ENCODE assay signal across 9 mouse cellular contexts in genomic region chr14:33247623-33248022, GRCm38 (mm10). TPM values are rescaled to one million over a fixed set of nuclear protein-coding genes. Genes with fewer than 3 reads are reported as not detected.
A peak's percentile ranks its signal among the peaks of the same experiment; 100 is the strongest.
DNase-seq lines count a peak whose midpoint lies in the region; ATAC-seq and TF ChIP-seq lines count a peak whose summit lies in the region.
"Had no signal": no experiment of that assay in that cellular context is flagged by ENCODE, and none has a peak within 500 bp of the region (broad histone marks: within the 10 kb centered on the region; RNA-seq: fewer than 3 reads in every experiment).

No protein-coding gene starts in this region.

- H3K27me3 ChIP-seq in hindbrain, postnatal 0 days (ENCODE audit: insufficient read depth, low read length), result no peaks in the 10 kb centered on the region
- no peaks in the 10 kb centered on the region for H3K27me3 ChIP-seq in hindbrain, embryonic 16.5 days (replicated peaks; ENCODE audit: control insufficient read depth, insufficient read depth, low read length)
- H3K27me3 ChIP-seq in heart, postnatal 0 days (ENCODE audit: control insufficient read depth, insufficient read depth, low read length), result peaks cover 16% of the 10 kb centered on the region; the same call in 1 of the 2 replicates
- H3K27me3 ChIP-seq in limb, embryonic 10.5 days (ENCODE audit: low read depth, poor library complexity, severe bottlenecking), result peaks cover 29% of the 10 kb centered on the region
- no peaks in the 10 kb centered on the region for H3K27me3 ChIP-seq in intestine, postnatal 0 days (replicated peaks; ENCODE audit: control insufficient read depth, insufficient read depth, low read length)

- peaks cover 13% of the 10 kb centered on the region for H3K4me1 ChIP-seq in hindbrain, postnatal 0 days (ENCODE audit: insufficient read depth, low read length)
- peaks cover 10% of the 10 kb centered on the region for H3K4me1 ChIP-seq in hindbrain, embryonic 16.5 days (ENCODE audit: control insufficient read depth, insufficient read depth, low read depth, low read length)
- peaks cover 23% of the 10 kb centered on the region for H3K4me1 ChIP-seq in heart, postnatal 0 days (ENCODE audit: control insufficient read depth, insufficient read depth)
- peaks cover 48% of the 10 kb centered on the region for H3K4me1 ChIP-seq in limb, embryonic 10.5 days
- no peaks in the 10 kb centered on the region for H3K4me1 ChIP-seq in intestine, postnatal 0 days (replicated peaks; ENCODE audit: control insufficient read depth, insufficient read depth, low read length)

- no peaks in the 10 kb centered on the region for H3K36me3 ChIP-seq in hindbrain, postnatal 0 days (ENCODE audit: insufficient read depth, low read length)
- H3K36me3 ChIP-seq in hindbrain, embryonic 16.5 days (ENCODE audit: control insufficient read depth, insufficient read depth, low read length), result no peaks in the 10 kb centered on the region
- no peaks in the 10 kb centered on the region for H3K36me3 ChIP-seq in heart, postnatal 0 days (replicated peaks; ENCODE audit: control insufficient read depth, insufficient read depth, low read length)
- no peaks in the 10 kb centered on the region for H3K36me3 ChIP-seq in limb, embryonic 10.5 days
- no peaks in the 10 kb centered on the region for H3K36me3 ChIP-seq in intestine, postnatal 0 days (ENCODE audit: control insufficient read depth, insufficient read depth)
- H3K36me3 ChIP-seq: neural tube, embryonic 13.5 days had no signal

- peak; percentile 40 for DNase-seq in hindbrain, postnatal 0 days (ENCODE audit: low spot score)
- DNase-seq in adipocyte (ENCODE audit: low spot score), result peak; percentile 89
- peak; percentile 24 for DNase-seq in embryo, embryonic 9.5 days (ENCODE audit: extremely low spot score)
- DNase-seq in heart, postnatal 0 days (ENCODE audit: low spot score), result no peak
- DNase-seq in limb, embryonic 10.5 days (ENCODE audit: low spot score), result no peak
- peak; percentile 29 for DNase-seq in ovary, postnatal 14 days (ENCODE audit: low spot score)

- no peak for ATAC-seq in hindbrain, postnatal 0 days
- no peak for ATAC-seq in hindbrain, embryonic 16.5 days
- ATAC-seq in heart, postnatal 0 days (ENCODE audit: insufficient read depth, low read depth), result peak; percentile 16; the same call in 1 of the 2 replicates
- no peak for ATAC-seq in intestine, postnatal 0 days

- H3K4me2 ChIP-seq in hindbrain, postnatal 0 days (ENCODE audit: low read depth, low read length), result no peak overlapping the region
- H3K4me2 ChIP-seq in hindbrain, embryonic 16.5 days (ENCODE audit: low read length), result no peak overlapping the region
- no peak overlapping the region for H3K4me2 ChIP-seq in heart, postnatal 0 days (ENCODE audit: low read depth, low read length)
- no peak overlapping the region for H3K4me2 ChIP-seq in intestine, postnatal 0 days (replicated peaks; ENCODE audit: low read depth)
- H3K4me2 ChIP-seq: neural tube, embryonic 13.5 days had no signal

- H3K9me3 ChIP-seq in hindbrain, postnatal 0 days (ENCODE audit: low read length), result no peaks in the 10 kb centered on the region
- no peaks in the 10 kb centered on the region for H3K9me3 ChIP-seq in hindbrain, embryonic 16.5 days (ENCODE audit: control insufficient read depth, low read length)
- H3K9me3 ChIP-seq in heart, postnatal 0 days (replicated peaks; ENCODE audit: control insufficient read depth, low read length), result no peaks in the 10 kb centered on the region
- no peaks in the 10 kb centered on the region for H3K9me3 ChIP-seq in limb, embryonic 10.5 days (replicated peaks)
- H3K9me3 ChIP-seq in intestine, postnatal 0 days (ENCODE audit: control insufficient read depth), result no peaks in the 10 kb centered on the region
- H3K9me3 ChIP-seq: neural tube, embryonic 13.5 days had no signal

- H3K27ac ChIP-seq in hindbrain, postnatal 0 days, result no peak overlapping the region
- H3K27ac ChIP-seq in hindbrain, embryonic 16.5 days (ENCODE audit: low read depth, low read length), result no peak overlapping the region
- peak overlapping the region; percentile 15; the same call in 1 of the 2 replicates for H3K27ac ChIP-seq in heart, postnatal 0 days (ENCODE audit: low read depth)
- peak overlapping the region; percentile 10; the same call in 1 of the 2 replicates for H3K27ac ChIP-seq in limb, embryonic 10.5 days
- no peak overlapping the region for H3K27ac ChIP-seq in intestine, postnatal 0 days (ENCODE audit: low read depth, low read length)
- H3K27ac ChIP-seq: neural tube, embryonic 13.5 days had no signal

- no peak overlapping the region for H3K9ac ChIP-seq in hindbrain, postnatal 0 days (replicated peaks; ENCODE audit: low read length)
- no peak overlapping the region for H3K9ac ChIP-seq in hindbrain, embryonic 16.5 days (ENCODE audit: low read depth, low read length)
- H3K9ac ChIP-seq in heart, postnatal 0 days (replicated peaks; ENCODE audit: low read depth, low read length), result no peak overlapping the region
- H3K9ac ChIP-seq in intestine, postnatal 0 days (ENCODE audit: low read depth, low read length), result no peak overlapping the region
- H3K9ac ChIP-seq: neural tube, embryonic 13.5 days had no signal

- 32% methylated on average over 11 of the region's 11 CpGs for WGBS in hindbrain, postnatal 0 days
- WGBS in hindbrain, embryonic 16.5 days, result 30% methylated on average over 11 of the region's 11 CpGs
- WGBS in heart, postnatal 0 days, result 35% methylated on average over 11 of the region's 11 CpGs
- WGBS in limb, embryonic 10.5 days, result 26% methylated on average over 11 of the region's 11 CpGs
- WGBS in intestine, postnatal 0 days, result 39% methylated on average over 11 of the region's 11 CpGs

- TF ChIP-seq CTCF in hindbrain, postnatal 0 days (IDR thresholded peaks at IDR 0.05; ENCODE audit: low read depth), result no peak
- no peak for TF ChIP-seq CTCF in heart, postnatal 0 days (IDR thresholded peaks at IDR 0.05; ENCODE audit: low read depth)
- TF ChIP-seq CTCF in intestine, postnatal 0 days (IDR thresholded peaks at IDR 0.05; ENCODE audit: low read depth), result no peak

- H3K4me3 ChIP-seq in hindbrain, postnatal 0 days (ENCODE audit: low read length), result no peak overlapping the region
- no peak overlapping the region for H3K4me3 ChIP-seq in hindbrain, embryonic 16.5 days (ENCODE audit: low read length)
- no peak overlapping the region for H3K4me3 ChIP-seq in heart, postnatal 0 days (ENCODE audit: low read depth, low read length)
- no peak overlapping the region for H3K4me3 ChIP-seq in limb, embryonic 10.5 days
- H3K4me3 ChIP-seq in intestine, postnatal 0 days (ENCODE audit: low read depth, low read length), result no peak overlapping the region
- H3K4me3 ChIP-seq: neural tube, embryonic 13.5 days had no signal

- no peak for TF ChIP-seq EP300 in heart, postnatal 0 days (IDR thresholded peaks at IDR 0.05; ENCODE audit: low read depth)

RNA-seq across cellular contexts. Expression of gene Arhgap22, which starts 33.8 kb away (rescaled TPM):
- 5.0 and 11.8 TPM in 2 replicates for total RNA-seq in hindbrain, postnatal 0 days (2014; rRNA removed)
- 4.2 and 4.4 TPM in 2 replicates for polyA plus RNA-seq in hindbrain, postnatal 0 days (2015; fragmentation: Nextera tagmentation; extraction: Ambion mirVana)
- polyA plus RNA-seq in hindbrain, embryonic 16.5 days (2015; fragmentation: Nextera tagmentation; extraction: Ambion mirVana), result 4.4 and 4.5 TPM in 2 replicates
- 2.0 and 4.2 TPM in 2 replicates for total RNA-seq in heart, postnatal 0 days (2014; rRNA removed; ENCODE audit: low replicate concordance)
- 0.77 and 1.5 TPM in 2 replicates for polyA plus RNA-seq in heart, postnatal 0 days (2015; fragmentation: Nextera tagmentation; extraction: Ambion mirVana)
- 2.4 and 3.9 TPM in 2 replicates for polyA plus RNA-seq in limb, embryonic 10.5 days (2016; fragmentation: Nextera tagmentation; extraction: Ambion mirVana)
- polyA plus RNA-seq in intestine, postnatal 0 days (2015; fragmentation: Nextera tagmentation; extraction: Ambion mirVana), result 1.9 and 2.9 TPM in 2 replicates

Comparison
In these comparisons a context has a peak if more than half of its experiments do, and no peak if none do; other contexts are left out.
1. DNase-seq: peak in hindbrain, postnatal 0 days (single experiment), adipocyte (single experiment), embryo, embryonic 9.5 days (single experiment) and ovary, postnatal 14 days (single experiment); none in heart, postnatal 0 days (single experiment) and limb, embryonic 10.5 days (single experiment).
2. H3K27ac ChIP-seq: peak in heart, postnatal 0 days (single experiment) and limb, embryonic 10.5 days (single experiment); none in hindbrain, postnatal 0 days (single experiment), hindbrain, embryonic 16.5 days (single experiment) and intestine, postnatal 0 days (single experiment).